Mouse (Mus musculus): ENCODE data around the gene Nprl2.
A peak's percentile ranks its signal among the peaks of the same experiment; 100 is the strongest.

Nprl2 gene

GRCm38 (mm10) chr9:107541474-107542351, at the start of gene Nprl2, which contains the start of gene Cyb561d2:
Gene Nprl2, plus strand, starts transcription at chr9:107542226.
Gene Cyb561d2, minus strand, starts transcription at chr9:107542193.
- DNase-seq (ENCODE audit: low spot score in 2 of 2) = peak; percentile 87 to 91

GRCm38 (mm10) chr9:107493511-107493910, 48.5 kb upstream of the Nprl2 start:
- DNase-seq (ENCODE audit: low spot score in 2 of 2) = no peak

GRCm38 (mm10) chr9:107494238-107494637, 47.8 kb upstream of the Nprl2 start:
- no peak for DNase-seq (ENCODE audit: low spot score in 2 of 2)

GRCm38 (mm10) chr9:107496359-107496758, 45.7 kb upstream of the Nprl2 start:
- DNase-seq (ENCODE audit: low spot score in 2 of 2) = no peak

GRCm38 (mm10) chr9:107500708-107501286, 41.2 kb upstream of the Nprl2 start:
- DNase-seq (ENCODE audit: low spot score in 2 of 2) = no peak

GRCm38 (mm10) chr9:107502131-107502846, 39.7 kb upstream of the Nprl2 start:
- DNase-seq (ENCODE audit: low spot score in 2 of 2) = no peak

GRCm38 (mm10) chr9:107504662-107505537, 37.1 kb upstream of the Nprl2 start:
- DNase-seq (ENCODE audit: low spot score in 2 of 2) = no peak

- DNase-seq (ENCODE audit: low spot score in 2 of 2) = peak; percentile 36 to 41
Measured at GRCm38 (mm10) chr9:107508266-107508665, 33.8 kb upstream of the Nprl2 start.

GRCm38 (mm10) chr9:107510384-107511100, 31.5 kb upstream of the Nprl2 start:
- DNase-seq (ENCODE audit: low spot score in 2 of 2) = no peak

GRCm38 (mm10) chr9:107511436-107511835, 30.6 kb upstream of the Nprl2 start:
- DNase-seq (ENCODE audit: low spot score in 2 of 2) = no peak

GRCm38 (mm10) chr9:107512326-107512725, 29.7 kb upstream of the Nprl2 start:
- no peak for DNase-seq (ENCODE audit: low spot score in 2 of 2)

GRCm38 (mm10) chr9:107514303-107514955, 27.6 kb upstream of the Nprl2 start:
- peak; percentile 84 to 86 for DNase-seq (ENCODE audit: low spot score in 2 of 2)

- no peak for DNase-seq (ENCODE audit: low spot score in 2 of 2)
Measured at GRCm38 (mm10) chr9:107520331-107520730, 21.7 kb upstream of the Nprl2 start.

- no peak for DNase-seq (ENCODE audit: low spot score in 2 of 2)
Measured at GRCm38 (mm10) chr9:107521190-107521589, 20.8 kb upstream of the Nprl2 start.

- DNase-seq (ENCODE audit: low spot score in 2 of 2) = no peak
Measured at GRCm38 (mm10) chr9:107521711-107522399, 20.2 kb upstream of the Nprl2 start.

- no peak for DNase-seq (ENCODE audit: low spot score in 2 of 2)
Measured at GRCm38 (mm10) chr9:107522400-107522711, 19.7 kb upstream of the Nprl2 start.

GRCm38 (mm10) chr9:107526198-107527026, 15.6 kb upstream of the Nprl2 start:
- peak; percentile 52 to 60 for DNase-seq (ENCODE audit: low spot score in 2 of 2)

GRCm38 (mm10) chr9:107533791-107534407, 8.1 kb upstream of the Nprl2 start, which contains the start of gene Tmem115:
Gene Tmem115, plus strand, starts transcription at chr9:107533945.
- DNase-seq (ENCODE audit: low spot score in 2 of 2) = peak; percentile 80 to 84

Measured in frontal cortex, postnatal 25 days (tissue).